Mouse (Mus musculus) cortical plate, adult 2 months (tissue): ENCODE measurements at regions not wholly inside any gene's neighbourhood (a gene's known extent, or its start where the extent isn't known, plus 50 kb on each side); places are given as distances from the start of the nearest gene placed in this dataset.

Experiments used
- CTCF ChIP-seq: fragments of 200-500 bp; IDR thresholded peaks from 2 replicates; pipeline ENCODE4 v1.5.1; 2011; ENCODE audit warnings: mild to moderate bottlenecking, control low read depth, low read length; ENCODE audit not compliant: insufficient read depth; ENCODE audit errors: extremely low read depth
- POLR2A ChIP-seq: fragments of 200-500 bp; IDR thresholded peaks from 2 replicates; pipeline ENCODE4 v1.6.1; 2011; ENCODE audit warnings: mild to moderate bottlenecking, low read length, control low read depth; ENCODE audit not compliant: insufficient read depth; ENCODE audit errors: extremely low read depth

- TF ChIP-seq POLR2A, result no peak
- no peak for TF ChIP-seq CTCF
Measured at GRCm38 (mm10) chr3:52167420-52167819, 62.5 kb upstream of the Maml3 start.
